Mouse (Mus musculus) right cerebral cortex, postnatal 4 days (tissue): ENCODE results near the gene Lrig1.
A peak's percentile ranks its signal among the peaks of the same experiment; 100 is the strongest.

Source experiments
- DNase-seq: peaks from one replicate; pipeline ENCODE4 v3.0.0-alpha.2; 2022

The Lrig1 gene

DNA sequence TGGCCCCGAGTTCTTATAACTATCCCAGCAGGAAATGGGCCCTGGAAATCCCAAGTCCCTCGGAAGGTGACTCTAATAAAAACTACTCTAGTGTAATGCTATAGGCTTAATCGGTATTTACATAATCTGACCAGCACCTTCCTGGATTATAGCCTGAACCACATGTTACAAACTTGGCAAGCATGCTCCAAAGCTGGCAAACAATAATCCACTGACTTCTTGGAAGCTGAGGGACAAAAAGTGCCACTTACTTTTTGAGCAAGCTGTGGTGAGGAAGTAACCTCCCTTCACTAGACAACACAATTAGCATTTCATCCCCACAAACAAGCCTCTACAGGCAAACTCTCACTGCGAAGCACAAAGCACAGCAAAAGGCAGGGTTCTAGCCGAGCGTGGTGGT lies 30.6 kb downstream of the Lrig1 start:
- DNase-seq, result no peak

DNA sequence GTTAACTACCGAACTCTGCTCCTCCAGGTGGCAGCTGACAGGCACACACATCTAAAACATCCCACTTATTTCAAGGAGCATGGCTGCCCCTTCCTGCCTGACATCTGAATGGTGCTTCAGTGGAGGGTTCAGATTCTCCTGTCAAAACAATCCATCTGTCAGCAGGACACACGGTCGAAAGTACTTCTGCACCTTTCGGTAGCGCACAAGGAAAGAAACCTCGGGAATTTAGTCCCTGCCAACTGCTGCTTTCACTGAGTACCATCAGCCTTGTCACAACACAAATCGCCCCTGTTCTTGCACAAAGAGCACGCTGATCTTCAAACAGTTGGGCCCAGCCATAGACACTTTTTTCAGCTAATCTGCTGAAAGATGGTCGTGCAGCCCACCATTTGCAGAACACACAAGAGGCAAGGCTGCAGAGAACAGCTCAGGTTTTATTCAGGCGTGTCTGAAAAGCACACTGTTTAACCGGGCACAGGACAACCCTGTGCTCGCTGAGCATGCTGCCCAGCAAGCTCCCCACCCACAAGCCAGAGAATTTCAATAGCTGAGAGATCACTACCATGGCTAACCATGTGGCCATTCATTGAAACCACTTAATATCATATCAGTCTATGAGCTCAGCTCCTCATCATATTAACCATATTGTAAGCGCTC lies 31.6 kb downstream of the Lrig1 start:
- DNase-seq, result no peak

DNA sequence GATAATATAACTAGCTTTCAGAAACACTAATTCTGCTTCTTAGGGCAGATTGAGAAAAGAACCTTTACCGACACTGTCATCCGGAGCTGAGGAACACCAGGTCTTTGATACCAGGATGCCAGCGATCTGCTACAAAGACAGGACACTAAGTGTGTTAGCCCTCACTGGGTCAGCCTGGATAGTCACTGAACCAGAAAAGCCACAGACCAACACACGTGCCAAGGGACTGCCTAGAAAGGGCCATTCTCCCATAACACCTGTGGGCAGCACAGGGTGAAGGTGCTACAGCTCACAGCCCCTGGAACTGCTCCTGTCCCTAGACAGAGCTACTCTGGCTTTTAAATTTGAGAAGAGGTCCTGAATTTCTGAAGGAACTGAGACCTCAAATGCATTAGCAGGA lies 32.8 kb downstream of the Lrig1 start:
- no peak for DNase-seq

DNA sequence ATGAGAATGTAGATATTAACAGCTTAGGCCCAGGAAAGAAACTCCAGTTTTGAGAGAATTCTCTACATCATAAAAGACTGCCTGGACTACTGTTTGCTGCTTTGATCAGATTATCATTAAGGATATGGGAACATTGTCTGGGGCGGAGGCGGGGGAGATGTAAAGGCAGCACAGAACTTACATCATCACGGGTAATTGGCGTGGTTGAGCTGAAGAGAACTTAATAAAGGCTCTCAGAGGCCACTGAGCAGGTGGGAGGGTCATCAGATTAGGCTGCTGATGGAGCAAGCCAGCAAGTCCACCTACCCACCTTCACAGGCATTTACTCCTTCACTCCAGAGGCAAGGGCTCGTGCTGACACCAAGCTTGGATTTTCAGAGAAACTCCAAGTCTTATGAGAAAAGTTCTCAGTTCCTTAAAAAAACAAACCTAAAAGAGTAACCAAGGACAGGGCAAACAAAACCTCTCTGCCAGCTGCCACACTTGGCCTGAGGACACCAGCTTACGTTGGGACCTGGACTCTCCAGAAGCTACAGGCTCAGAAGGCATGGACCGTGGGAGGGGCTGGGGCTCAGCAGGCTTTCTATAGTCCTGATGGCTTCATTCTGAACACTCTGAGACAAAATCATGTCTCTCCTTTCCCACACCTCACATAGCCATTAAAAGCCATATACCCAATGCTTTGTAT lies 33.4 kb downstream of the Lrig1 start:
- no peak for DNase-seq

DNA sequence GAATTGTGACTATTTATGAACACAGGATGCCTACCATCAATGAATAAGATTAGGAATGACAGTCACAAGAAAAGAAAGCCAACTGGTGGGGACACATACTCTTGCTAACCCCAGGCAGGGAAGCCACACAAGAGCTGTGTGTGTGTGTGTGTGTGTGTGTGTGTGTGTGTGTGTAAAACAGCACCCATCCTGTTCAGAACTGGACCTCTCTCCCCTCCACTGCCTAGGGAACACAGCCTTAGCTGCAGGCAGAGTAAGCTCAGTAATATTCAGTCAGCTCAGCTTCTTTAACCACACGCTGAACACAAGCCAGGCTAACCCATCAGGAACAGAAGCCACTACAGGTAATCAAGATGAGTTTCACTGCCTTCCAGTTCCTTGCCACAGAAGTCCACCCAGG lies 34.3 kb downstream of the Lrig1 start:
- DNase-seq, result no peak

DNA sequence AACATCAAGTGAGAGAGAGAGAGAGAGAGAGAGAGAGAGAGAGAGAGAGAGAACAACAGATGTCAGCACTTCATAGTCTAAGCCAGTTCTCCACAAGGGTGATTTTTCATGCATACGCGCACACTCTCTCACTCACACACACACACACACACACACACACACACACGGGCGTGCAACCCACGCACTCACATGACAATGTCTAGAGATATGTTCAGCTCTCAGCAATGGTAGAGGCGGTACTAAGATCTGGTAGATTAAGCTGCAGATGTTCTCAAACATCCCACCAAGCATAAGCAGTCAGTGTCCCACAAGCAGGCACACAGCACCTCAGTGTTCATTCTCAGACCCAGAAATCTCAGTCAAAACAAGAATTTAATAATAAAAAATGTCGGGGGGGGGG lies 34.7 kb downstream of the Lrig1 start:
- DNase-seq, result no peak

DNA sequence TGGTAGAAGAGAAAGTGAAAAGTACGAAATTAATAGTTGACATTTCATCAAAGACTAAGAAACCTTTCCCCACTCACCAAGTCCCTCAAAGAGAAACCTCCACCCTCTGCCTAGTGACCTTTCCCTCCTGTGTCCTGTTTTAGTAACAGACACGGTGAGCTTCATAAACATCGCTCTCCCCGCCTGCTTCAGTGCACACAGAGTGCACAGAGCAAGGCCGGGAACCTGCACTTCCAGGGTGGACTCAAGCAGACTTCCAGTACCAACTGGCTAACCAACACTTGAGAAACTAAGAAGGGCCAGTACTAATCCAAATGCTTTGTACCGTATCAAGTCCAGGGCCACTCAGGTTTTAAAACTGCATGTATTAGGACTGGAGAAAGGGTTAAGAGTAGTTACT lies 36.0 kb downstream of the Lrig1 start:
- no peak for DNase-seq

DNA sequence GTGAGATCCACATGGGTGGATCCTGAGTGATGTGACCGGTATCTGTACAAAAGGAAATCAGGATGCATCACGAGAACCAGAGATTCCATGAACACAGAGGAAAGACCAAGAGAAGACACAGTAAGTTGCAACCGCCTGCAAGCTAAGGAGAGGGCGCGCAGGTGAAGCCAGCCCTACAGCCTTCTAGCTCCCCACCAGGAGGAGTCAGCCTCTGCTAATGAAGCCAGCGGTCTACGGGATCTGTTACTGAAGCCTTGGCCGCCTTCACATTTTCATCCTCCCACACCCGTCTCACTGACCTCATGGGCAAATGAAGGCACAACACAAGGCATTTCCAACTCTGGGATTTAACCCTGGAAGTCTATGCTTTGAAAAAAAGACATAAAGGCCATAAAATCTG lies 38.0 kb downstream of the Lrig1 start:
- DNase-seq, result no peak

DNA sequence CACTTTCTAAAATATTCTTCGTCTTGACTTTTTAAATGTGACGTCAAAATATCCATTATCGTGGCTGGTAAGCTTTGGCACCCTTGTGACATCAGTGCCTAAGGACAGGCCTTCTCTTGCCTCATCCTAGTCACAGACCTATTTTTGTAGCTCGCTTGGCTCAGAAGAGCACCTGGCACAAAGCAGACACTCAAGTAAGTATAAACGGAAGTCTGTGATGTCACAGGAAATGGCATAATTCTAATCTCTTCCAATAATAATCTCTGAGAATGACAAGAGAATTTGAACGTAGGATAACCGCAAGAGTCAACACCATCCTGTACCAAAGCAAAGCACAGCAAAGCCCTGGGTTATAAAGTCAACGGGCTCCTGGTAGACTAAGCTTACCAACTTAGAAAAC lies 38.6 kb downstream of the Lrig1 start:
- no peak for DNase-seq

DNA sequence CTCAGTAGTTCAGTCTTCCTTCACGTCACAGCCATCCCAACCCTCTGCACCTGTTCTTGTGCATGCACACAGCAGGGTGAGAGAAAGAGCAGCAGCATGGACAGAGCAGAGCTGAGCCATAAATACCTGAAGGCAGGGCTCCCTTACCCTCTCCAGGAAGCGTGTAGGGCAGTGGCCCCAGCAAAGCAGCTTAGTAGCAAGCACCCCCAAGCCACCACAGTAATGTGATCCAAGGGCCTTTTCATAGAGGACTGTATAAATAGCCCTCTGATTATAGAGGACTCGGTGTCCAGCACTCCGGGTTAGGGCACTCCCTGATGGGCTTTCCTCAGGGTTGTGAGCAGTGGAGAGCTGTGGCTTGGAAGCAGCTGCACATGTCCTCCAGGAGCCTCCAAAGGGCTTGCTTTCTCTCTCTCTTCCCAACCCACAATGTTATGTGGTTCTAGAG lies 40.0 kb downstream of the Lrig1 start:
- no peak for DNase-seq

DNA sequence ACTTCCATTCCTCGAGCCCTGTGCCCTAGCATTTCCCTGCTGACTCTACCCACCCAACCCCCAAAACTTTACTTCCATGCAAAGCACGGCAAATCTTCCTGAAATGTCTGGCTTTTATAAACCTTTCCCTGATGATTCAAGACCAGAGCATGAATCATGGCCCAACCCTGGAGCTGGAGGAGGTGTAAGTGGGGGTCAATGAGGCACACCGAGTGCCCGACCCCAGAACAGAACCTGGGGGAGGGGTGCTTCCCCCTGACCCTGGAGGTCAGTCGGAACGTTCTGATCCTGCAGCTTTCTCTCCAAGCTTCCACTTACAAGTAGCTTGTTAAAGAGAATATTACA lies 41.9 kb downstream of the Lrig1 start:
- DNase-seq, result no peak

DNA sequence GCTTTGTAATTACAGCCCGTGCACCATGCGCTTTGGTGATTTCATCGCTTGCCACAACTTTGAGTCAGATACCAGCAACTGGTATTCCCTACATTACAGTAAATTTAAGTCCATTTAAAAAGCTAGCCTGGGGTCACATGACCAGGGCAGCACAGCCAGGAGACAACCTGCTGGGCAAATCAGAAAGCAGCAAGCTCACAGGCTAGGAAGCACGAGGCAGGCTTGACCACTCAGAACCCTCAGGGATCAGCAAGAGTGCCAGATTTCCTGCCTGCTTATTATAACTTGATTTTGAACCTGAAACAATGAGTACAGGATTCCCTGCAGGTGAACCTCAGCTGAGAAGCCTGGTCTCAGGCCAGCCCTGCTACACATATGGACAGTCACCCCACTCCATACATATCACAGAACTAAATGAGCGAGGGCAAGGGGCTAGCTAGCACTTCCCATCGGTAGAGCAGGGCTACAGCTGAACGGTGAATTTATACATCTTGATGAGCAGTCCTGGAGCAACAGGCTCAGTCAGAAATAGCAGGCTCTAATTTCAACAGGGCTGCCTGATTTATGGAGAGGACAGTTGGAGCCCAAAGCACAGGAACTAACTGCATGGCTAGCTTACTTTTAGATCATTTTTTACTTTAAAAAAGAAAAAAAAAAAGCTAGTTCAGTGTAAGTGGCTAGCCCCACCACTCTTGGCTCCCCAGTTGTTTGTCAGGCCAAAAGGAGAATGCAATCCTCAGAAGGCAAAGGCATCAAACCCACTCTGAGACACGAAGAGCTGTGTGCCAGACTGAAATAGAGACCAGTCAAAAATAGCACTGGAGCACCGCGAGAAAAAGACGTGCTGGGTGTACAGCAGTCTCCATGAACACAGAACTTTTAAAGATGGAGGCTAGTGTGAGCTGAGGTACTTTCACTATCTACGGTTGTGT lies 42.5 kb downstream of the Lrig1 start:
- no peak for DNase-seq

DNA sequence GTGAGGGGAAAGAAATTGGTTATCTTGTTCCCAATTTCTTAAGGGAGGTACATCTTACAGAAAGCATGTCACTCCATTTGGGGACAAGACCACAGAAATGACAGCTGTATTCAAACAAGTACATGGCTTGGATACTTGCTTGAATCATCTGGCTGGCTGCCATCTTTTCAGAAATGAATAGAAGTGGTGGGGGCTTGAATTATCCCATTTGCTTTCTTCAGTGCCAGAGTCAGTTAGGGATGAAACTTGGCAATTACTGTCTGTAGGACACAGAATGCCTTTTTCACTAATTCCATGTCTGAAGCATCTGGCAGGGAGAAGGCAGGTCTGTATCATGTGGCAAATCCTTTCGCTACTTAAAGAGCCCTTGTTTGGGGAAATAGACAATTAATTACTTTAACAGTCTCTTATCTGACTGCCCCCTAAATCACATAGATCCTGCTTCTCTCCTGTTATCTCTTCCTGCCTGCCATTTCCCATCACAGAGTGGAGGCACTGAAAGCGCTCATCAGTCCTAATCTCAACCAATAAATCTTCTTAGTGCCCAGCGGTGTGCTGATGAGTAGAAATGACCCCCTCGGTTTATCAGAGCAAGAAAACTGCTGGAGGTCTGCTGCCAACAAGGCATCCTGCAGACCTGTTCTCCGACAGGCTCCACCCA lies 44.0 kb downstream of the Lrig1 start:
- DNase-seq, result no peak

DNA sequence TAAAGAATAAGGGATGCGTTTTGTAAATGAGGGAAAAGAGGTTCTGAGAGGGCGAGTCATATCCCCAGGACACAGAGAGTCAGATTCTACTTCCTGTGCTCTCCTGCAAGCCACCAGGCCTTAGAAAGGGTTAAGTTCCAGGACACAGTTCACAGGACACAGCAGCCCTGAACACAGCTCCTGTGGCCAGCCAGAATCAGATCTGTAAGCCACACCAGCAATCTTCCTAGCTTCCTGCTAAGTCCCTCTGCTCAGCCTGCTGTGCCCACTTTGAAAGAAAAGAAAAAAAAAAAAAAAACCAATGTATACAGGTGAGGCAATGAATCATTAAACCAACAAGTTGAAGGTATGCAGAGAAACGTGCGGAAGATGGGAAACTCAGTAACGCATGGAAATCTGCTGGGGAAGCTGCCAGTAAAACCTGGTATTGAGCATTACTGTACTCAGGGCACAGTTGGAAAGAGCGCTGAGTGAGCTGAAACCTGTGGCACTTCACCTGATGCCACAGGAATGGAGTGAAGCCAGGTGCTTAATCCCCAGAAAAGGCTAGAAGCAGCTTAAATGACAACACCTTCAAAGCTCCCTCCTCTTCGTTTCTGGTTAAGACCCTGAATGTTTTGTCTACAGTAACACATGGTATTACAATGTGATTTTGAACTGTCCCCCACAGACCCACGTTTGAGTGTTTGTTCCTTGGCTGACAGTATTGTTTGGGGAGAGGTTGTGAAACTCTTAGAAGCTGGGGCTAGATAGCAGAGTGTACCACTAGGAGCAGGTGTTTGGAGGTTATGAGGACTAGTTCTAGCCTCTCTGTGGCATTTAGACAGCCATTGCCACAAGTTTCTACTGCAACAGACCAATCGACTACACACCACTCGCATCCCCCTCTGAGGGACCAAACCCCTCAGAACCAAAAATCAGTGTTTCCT lies 46.3 kb downstream of the Lrig1 start:
- no peak for DNase-seq

DNA sequence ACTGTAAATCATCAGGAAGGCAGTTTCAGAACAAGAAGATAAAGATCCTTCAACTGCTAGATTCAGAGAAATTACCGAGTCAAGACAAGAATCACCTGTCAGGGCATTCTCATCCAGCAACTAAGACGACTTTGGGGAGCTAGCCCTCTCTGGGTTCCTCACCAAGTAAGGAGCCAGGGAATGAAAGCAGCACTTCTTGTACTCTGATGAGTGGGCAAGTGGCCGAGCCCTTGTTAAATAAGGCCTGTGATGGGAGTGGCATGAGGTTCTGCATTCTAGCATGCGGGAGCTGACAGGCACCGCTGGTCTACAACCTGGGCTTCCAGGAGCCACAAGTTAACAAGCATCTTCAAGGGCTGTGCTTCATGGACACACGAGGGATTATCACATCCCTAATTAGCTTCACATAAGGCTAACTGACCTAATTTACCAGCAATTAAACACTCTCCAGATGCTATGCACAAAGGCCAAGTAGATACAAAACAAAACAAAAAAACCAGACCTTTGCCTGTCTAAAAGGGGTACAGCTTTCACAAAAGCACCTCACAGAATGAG lies 47.2 kb downstream of the Lrig1 start:
- DNase-seq, result no peak

DNA sequence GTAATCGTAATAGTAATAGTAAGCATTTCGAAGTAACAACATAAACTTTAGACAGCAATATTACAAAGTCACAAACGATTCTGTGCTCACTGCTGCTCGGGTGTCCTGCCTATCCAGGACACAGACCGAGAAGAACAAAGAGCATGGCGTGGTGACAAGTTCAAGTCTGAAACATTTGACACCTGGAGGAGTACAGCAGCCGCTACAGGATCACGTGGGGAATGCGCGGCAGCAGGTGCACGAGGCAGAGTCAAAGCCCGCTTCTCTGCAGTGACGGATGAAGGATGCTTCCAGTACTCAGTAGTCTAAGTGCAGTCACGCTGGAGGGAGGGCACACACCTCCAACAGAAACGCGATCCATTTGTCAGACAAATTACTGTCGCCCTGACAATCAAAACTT lies 48.4 kb downstream of the Lrig1 start:
- DNase-seq, result no peak

DNA sequence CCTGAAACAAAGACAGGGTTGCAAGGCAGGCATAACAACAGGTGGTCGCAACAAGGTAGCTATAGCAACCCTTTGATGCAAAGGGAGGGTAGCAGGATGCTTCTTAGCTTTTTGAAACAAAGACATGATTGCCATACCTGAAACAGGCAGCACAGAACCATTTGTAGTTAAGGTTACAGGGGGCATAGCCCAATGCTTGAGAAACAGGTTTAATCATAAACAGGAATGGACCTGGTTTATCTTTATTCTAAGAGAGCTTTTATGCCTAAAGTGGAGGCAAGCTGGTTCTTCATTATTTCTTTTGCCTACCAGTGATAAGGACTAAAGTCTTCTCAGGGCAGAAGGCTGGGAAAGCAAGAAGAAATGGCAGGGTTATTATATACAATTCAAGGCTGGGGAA lies 50.3 kb downstream of the Lrig1 start:
- no peak for DNase-seq

DNA sequence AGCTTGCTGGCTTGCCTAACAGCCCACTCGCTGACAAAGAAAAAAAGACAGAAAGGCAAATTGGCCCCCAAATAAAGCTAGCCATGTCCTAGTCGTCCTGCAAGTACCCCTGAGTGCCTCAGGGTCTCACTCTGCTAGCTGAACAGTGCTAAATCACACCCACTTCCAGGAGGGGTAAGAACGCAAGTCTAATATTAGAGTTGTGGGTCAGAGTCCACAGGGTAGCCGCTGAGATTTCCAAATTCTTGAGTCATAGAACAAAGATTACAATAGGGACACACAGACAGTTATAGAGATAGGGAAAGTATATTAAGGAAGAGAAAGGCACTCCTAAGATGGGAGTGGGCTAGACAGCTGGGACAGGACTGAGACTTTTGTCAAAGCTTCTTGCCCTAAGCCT lies 51.5 kb downstream of the Lrig1 start:
- DNase-seq, result no peak

DNA sequence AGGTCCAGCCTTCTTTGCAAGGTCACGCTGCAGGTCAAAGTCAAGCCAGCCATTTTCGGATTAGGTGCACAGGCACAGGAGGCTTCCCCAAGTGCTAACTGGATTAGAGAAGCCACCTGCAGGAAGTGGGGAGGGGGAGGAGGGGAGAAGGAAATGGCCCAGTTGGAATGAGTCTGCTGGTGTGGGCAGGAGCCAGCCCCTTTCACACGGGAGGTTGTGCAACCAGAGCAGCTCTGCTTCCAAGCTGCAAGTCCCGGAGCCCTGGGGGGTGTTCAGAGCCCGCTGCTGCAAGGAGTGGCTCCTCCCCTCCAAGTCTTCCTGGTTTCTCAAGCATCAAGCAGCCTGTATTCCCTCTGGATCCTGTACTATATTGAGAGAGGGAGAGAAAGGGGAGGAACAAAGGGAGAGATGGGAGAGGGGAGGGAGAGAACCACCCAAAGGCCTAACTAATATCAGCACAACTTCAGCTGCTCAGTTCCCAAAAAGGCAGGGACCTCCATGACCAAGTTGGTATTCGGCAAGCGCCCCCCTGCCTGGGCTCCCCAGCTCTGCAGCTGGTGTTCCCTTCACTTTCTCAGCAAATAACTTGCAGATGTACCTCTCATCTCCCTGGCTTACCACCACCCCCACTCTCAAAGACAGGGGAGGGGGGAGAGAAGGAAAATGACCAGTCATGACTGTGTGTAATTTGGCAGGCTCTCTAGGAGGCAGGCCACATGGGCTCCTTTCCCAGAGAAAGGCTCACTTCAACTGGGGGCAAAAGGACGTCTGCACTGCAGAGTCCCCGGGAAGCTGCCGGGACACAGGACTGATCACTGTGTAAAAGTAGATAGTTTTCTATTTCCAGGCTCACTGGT lies 52.2 kb downstream of the Lrig1 start:
- peak; percentile 34 for DNase-seq

DNA sequence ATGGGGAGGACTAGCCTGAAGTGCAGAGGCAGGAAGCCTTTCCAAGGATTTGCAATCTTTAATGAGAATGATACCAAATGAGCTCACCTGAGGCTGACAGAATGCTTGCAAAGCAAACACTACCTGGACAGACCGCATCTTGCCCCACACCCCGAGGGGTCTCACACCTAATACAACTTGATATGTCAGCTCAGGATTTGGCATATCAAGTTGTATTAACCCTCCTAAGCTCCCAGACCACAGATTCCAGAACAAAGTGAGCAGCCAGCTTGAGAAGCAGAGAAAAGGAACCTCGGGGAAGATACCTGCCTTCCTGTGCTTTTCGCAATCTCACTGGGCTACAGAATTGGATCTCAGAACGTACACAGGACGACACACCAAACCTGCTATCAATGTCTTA lies 53.1 kb downstream of the Lrig1 start:
- DNase-seq, result no peak

DNA sequence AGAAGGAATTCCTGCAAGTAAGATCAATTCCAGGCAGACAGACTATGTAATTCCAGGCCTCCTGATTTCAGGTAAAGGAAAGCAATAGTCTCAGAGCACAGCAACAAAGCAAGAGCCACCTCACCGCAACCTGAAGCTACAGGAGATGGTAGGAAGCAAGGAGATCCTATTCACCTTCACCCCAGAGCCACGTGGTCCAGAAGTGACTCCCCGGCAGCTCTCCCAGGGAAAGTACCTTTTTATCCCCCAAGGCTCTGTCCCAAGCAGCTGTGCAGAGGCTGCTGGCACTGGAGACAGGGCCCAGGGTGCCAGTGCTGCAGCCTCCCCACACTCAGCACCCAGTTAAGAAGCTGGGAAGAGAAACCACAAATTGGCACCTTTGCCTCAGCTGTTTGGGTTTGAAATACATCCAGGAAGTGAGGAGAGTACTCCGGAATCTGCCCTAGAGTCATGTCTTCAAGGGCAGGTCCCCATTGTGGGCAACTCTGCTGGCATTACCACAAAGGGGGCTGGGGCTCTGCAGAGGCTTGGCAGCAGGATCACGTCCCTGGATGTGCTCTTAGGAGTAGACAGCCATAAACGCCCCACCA lies 53.6 kb downstream of the Lrig1 start:
- DNase-seq, result no peak
